Mouse (Mus musculus) erythroid progenitor cell, adult 5-6 weeks (primary cell): ENCODE measurements around the gene Foxa3. TPM values are rescaled to one million over a fixed set of nuclear protein-coding genes. Genes with fewer than 3 reads are reported as not detected.

ENCODE experiments used
- ATAC-seq: replicated peaks from 2 replicates; pipeline ENCODE4 v1.8.0; 2016; ENCODE audit warnings: moderate number of reproducible peaks, mild to moderate bottlenecking, moderate TSS enrichment, inconsistent platforms; ENCODE audit not compliant: poor library complexity, low FRiP score, severe bottlenecking
- total RNA-seq, 2 experiments: library from RNA; stranded (forward) in 1 of 2; stranded (reverse) in 1 of 2; fragments of 150-400 nt in 1 of 2; fragments of 186-747, 209-891 nt in 1 of 2; gene quantifications; 2 replicates each; pipeline versions ENCODE4 v1.2.3 to v1.2.4; 2015 to 2017; ENCODE audit warnings: low replicate concordance in 2 of 2

Foxa3 gene
- total RNA-seq, 2 experiments from 2014 or later, result not detected

DNA sequence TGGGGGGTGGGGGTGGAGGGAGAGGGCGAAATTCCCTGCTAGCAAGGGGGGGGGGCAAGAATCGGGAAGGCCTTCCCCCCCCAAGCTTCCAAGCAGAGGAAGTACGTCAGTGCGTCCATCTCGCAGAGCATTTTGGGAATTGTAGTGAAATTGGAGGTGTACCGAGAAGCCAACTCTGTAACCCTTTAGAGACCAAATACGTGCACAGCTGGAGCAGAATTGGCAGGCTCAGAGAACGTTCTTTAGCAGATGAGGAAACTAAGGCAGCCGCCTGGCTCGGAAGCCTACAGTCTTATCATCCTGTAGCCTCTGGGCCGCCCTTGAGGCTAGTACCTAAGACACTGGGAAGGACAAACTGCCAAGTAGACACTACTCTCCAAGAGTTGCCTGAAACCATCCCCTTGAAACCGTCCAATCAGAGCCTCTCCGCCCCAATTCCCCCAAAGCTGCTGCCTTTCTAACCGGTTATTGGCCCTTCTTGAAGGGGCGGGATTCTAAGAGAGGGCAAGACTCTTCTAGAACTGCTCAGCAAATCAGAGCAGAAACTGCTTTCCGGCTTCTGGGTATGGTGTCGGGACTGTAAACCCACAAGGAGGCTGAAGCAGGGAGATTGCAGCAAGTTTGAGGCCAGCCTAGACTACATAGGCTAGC is 20.4 kb downstream of the Foxa3 start:
- ATAC-seq, result peak; percentile 75

- no peak for ATAC-seq
Measured at GRCm38 (mm10) chr7:19002115-19002514, 21.2 kb downstream of the Foxa3 start.

DNA sequence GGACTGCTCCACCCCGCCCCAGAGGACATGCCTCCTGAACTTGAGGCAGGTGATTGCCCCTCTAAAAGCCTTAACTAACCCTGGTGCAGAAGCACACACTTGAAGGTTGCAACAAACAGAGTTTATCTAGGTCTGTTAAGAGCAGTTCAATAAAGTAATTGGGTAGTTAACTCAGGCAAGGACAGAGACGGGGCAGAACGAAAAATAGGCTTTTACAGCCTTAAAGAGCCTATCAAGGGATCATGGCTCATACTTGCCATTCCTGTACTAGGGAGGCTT is 21.6 kb downstream of the Foxa3 start:
- no peak for ATAC-seq

- ATAC-seq, result no peak
Measured at GRCm38 (mm10) chr7:19001066-19001806, 22.1 kb downstream of the Foxa3 start.

- ATAC-seq, result no peak
Measured at GRCm38 (mm10) chr7:19000421-19000820, 22.9 kb downstream of the Foxa3 start.

DNA sequence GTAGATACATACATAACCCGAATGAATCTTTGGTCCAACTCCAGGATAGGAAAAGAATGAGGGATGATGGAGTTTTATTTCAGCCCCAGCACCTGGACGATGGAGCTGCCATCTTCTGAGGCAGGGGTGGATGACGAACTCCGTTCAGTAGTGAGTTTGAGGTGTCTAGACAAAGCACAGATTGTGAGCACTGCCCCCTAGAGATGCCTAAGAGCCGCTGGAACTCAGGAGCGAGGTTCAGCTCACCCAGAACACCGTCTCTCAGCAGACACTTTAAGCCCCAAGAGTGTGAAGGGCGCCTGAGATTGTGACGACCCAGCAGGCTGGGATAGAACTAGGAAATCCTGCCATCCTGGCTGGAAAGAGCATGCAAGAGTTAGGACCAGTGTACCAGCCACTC is 24.5 kb downstream of the Foxa3 start:
- no peak for ATAC-seq

DNA sequence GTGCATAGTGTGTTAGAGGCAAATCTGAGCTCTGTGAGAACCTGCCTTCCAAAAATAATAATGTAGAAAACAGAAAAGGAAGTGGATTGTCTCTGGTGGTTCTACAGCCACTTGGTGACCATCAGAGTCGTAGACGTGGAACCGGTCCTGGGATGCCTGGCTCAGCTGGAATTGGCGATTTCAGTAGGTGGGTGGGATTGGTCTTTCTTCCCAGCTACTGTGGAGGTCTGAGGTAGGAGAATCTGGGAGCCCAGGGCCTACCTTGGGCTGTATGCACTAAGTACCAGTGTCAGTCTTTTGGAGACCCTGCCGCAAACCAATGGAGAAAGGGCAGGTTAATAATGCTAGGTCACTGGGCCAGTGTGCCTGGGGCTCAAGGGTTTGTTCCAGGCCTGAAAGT is 30.3 kb downstream of the Foxa3 start:
- no peak for ATAC-seq

GRCm38 (mm10) chr7:18992294-18992675 is 31.1 kb downstream of the Foxa3 start:
- ATAC-seq, result no peak

DNA sequence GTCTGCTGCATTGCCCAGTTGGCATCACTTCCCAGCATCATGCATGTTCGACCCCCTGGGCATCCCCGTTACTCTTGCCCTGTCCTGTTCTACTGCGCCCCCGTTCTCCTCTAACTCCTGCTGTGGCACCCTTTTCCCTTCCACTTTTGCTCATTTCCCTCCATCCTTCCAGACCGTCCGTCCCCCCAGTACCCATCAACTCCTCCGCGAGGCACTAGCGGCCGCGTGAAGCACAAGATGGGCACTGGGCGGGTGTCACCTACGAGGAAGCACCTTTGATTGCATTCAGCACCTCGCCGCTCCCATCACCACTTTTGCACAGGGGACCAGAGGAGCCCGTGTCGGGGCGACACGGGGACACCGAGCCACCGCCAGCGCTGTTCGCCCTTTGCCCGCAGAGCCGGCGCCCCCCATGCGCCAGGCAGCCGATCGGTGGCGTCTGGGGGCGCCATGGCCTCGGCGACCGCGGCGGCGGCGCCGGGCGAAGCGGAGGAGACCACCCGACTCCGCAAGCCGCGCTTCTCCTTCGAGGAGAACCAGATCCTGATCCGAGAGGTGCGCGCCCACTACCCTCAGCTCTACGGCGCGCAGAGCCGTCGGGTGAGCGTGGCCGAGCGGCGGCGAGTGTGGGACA is 31.6 kb downstream of the Foxa3 start:
- ATAC-seq, result no peak

GRCm38 (mm10) chr7:18990601-18991295 is 32.6 kb downstream of the Foxa3 start, which contains the start of gene Mypop:
Gene Mypop (plus strand): TSS chr7:18991245.
- ATAC-seq, result peak; percentile 83

DNA sequence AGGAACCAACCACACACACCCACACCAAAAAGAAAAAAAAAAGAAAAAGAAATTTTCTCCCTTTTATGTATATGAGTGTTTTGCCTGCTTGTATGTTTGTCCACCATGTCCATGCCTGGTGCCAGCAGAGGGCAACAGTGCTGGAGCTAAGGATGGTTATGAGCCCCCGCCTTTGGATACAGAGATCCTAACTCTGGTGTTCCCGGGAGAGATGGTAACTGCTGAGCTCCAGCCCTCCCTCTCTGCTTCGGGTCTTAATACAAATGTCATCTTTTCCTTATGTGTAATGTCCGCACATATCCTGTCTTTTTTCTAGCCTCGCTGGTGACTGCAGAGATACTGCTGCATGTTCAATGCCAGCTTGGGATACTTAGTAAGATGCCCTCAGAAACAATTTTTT is 33.3 kb downstream of the Foxa3 start:
- ATAC-seq, result no peak

DNA sequence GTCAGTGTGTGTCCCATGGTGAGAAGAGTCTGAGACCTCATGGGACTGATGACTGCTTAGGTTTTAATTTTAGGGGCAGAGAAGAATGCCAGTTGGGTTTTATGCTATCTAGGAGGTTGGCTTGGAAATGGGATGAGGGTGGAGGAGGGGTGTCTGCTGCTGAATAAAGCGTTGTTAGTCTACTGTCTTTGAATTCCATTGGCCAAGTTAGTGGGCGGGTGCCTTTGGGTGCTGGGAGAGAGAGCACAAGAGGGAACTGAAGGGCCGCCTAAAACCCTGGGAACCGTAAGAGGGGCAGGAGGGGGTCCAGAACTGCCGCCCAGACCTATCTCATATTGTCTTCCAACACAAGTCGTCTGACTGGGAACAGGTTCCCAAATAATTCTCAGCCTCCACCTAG is 34.6 kb downstream of the Foxa3 start:
- ATAC-seq, result no peak

DNA sequence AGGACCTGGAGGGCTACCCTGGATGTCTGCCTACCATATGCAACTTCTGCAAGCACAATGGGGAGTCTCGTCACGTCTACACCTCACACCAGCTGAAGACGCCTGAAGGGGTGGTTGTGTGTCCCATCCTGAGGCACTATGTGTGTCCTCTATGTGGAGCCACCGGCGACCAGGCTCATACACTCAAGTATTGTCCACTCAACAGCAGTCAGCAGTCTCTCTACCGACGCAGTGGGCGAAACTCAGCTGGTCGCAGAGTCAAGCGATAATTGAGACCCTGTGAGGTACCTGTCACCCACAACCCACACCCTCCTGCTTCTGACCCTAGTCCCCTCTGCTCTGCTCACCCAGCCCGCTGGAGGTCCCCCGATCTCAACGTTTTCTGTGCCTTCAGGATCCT is 35.6 kb downstream of the Foxa3 start:
- ATAC-seq, result no peak

DNA sequence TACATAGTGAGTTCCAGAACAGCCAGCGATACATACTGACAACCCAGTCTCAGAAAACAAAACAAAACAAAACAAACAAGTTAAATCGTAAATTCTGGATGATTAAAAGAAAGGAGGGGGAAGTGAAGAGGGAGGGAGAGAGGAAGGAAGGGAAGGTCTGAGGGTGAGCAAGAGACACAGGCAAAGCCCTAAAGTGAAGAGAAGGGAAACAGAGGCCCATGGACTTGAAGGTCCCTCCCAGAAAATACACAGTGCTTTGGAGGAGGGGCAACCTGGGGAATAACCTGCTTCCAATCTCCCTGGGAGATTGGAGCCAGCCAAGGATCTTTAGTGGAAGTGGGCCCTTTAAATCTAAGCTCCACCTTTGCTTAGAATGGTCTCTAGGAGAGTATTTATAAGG is 36.2 kb downstream of the Foxa3 start, which contains the start of gene Nanos2:
Nanos2 (plus strand) TSS at position 301 of the 400 bp plus-strand sequence.
- ATAC-seq, result no peak

- peak; percentile 70 for ATAC-seq
Measured at GRCm38 (mm10) chr7:18986503-18986902, 36.8 kb downstream of the Foxa3 start.

DNA sequence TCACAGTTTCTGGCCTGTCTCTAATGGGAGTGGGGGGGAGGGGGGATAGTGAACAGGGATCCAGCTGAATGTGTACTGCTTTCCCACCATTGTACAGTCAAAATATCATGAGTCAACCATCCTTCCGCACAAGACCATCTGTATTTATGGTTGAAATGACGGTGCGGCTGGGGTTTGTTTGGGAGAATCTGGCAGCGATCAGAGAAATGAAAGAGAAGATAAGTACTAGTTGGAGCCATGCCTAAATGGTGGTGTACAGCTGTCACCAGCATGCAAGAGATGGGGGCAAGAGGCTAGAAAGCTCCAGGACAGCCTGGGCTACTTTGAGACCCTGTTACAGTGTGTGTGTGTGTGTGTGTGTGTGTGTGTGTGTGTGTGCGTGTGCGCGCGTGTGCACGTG is 45.0 kb downstream of the Foxa3 start:
- ATAC-seq, result no peak

DNA sequence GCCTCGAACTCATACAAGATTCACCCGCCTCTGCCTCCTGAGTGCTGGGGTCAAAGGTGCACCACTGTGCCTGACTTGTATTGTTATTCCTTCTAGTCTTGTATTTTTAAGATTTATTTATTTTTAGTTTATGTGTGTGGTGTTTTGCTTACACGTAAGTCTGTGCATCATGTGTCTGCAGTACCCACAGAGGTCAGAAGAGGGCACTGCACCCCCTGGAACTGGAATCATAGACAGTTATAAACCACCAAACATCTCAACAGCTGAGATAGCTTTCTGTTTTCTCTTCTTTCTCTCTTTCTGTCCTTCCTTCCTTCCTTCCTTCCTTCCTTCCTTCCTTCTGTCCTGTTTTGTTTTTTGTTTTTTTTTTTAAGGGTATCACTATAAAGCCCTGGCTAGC is 52.4 kb downstream of the Foxa3 start:
- no peak for ATAC-seq

- no peak for ATAC-seq
Measured at GRCm38 (mm10) chr7:18967603-18968002, 55.7 kb downstream of the Foxa3 start.

GRCm38 (mm10) chr7:18965312-18965711 is 58.0 kb downstream of the Foxa3 start:
- ATAC-seq, result no peak

- ATAC-seq, result no peak
Measured at GRCm38 (mm10) chr7:18963294-18963843, 60.0 kb downstream of the Foxa3 start.
